Mouse (Mus musculus) stomach, postnatal 0 days (tissue): Measurements from ENCODE around the gene Gm12248.

Experiments
- CTCF ChIP-seq: IDR thresholded peaks from 2 replicates; pipeline ENCODE4 v1.5.1; 2016; ENCODE audit warnings: antibody characterized with exemption, low read depth, mild to moderate bottlenecking, moderate library complexity
- EP300 ChIP-seq: optimal IDR thresholded peaks from 2 replicates; pipeline ENCODE3; 2016; ENCODE audit warnings: antibody characterized with exemption

- TF ChIP-seq EP300: no peak
- TF ChIP-seq CTCF: no peak
Observed at GRCm38 (mm10) chr11:58024671-58025070, 68.3 kb downstream of the Gm12248 start.
